Mouse (Mus musculus): ENCODE data around the gene Plcl2. TPM values are rescaled to one million over a fixed set of nuclear protein-coding genes. Genes with fewer than 3 reads are reported as not detected.

The Plcl2 gene
- polyA plus RNA-seq, 1 experiment from 2014 or later: 10.2 TPM

- H3K4me2 ChIP-seq (replicated peaks): no peak overlapping the region
- H3K9ac ChIP-seq: no peak overlapping the region
- 0 out of 2 replicates have a peak, but pooled peaks cover 3% of the 10 kb centered on the region for H3K4me1 ChIP-seq
- ATAC-seq (ENCODE audit: low FRiP score, low read depth): no peak
- H3K27me3 ChIP-seq (replicated peaks): peaks cover 3% of the 10 kb centered on the region; the same call in 1 of the 2 replicates
- no peak overlapping the region for H3K27ac ChIP-seq
- H3K36me3 ChIP-seq: no peaks in the 10 kb centered on the region
- H3K4me3 ChIP-seq: no peak overlapping the region
- H3K9me3 ChIP-seq: no peaks in the 10 kb centered on the region
- 80% methylated on average over 6 of the region's 6 CpGs for WGBS
Observed at GRCm38 (mm10) chr17:50504070-50504846, 4.9 kb upstream of the Plcl2 start.

GRCm38 (mm10) chr17:50505910-50506634, 3.1 kb upstream of the Plcl2 start:
- H3K9ac ChIP-seq: no peak overlapping the region
- 74% methylated on average over 10 of the region's 10 CpGs for WGBS

GRCm38 (mm10) chr17:50506861-50507321, 2.3 kb upstream of the Plcl2 start:
- Histone ChIP-seq H3K4me3 (no peak overlapping the region), H3K4me1 (peaks cover 14% of the 10 kb centered on the region), H3K27ac (no peak overlapping the region), H3K4me2 (replicated peaks) (no peak overlapping the region), H3K27me3 (replicated peaks) (peaks cover 3% of the 10 kb centered on the region; the same call in 1 of the 2 replicates), H3K9me3 (no peaks in the 10 kb centered on the region), H3K9ac (no peak overlapping the region), H3K36me3 (no peaks in the 10 kb centered on the region)
- WGBS: 91% methylated on average over 13 of the region's 13 CpGs
- ATAC-seq (ENCODE audit: low FRiP score, low read depth): no peak

More at GRCm38 (mm10) chr17:50505910-50506634, 3.1 kb upstream of the Plcl2 start:
- H3K36me3 ChIP-seq: no peaks in the 10 kb centered on the region
- no peak overlapping the region for H3K27ac ChIP-seq
- no peak overlapping the region for H3K4me3 ChIP-seq
- ATAC-seq (ENCODE audit: low FRiP score, low read depth): no peak
- H3K4me1 ChIP-seq: peaks cover 14% of the 10 kb centered on the region
- no peak overlapping the region for H3K4me2 ChIP-seq (replicated peaks)
- H3K27me3 ChIP-seq (replicated peaks): peaks cover 3% of the 10 kb centered on the region; the same call in 1 of the 2 replicates
- no peaks in the 10 kb centered on the region for H3K9me3 ChIP-seq

- no peak overlapping the region for H3K27ac ChIP-seq
- H3K4me3 ChIP-seq: peak overlapping the region; percentile 94
- peaks cover 14% of the 10 kb centered on the region for H3K4me1 ChIP-seq
- WGBS: 13% methylated on average over 18 of the region's 18 CpGs
- peak overlapping the region; percentile 72 for H3K4me2 ChIP-seq (replicated peaks)
- no peaks in the 10 kb centered on the region for H3K36me3 ChIP-seq
- peaks cover 3% of the 10 kb centered on the region; the same call in 1 of the 2 replicates for H3K27me3 ChIP-seq (replicated peaks)
- no peaks in the 10 kb centered on the region for H3K9me3 ChIP-seq
- peak; percentile 14 for ATAC-seq (ENCODE audit: low FRiP score, low read depth)
- peak overlapping the region; percentile 93 for H3K9ac ChIP-seq
Observed at GRCm38 (mm10) chr17:50508055-50508774, 988 bp upstream of the Plcl2 start.

GRCm38 (mm10) chr17:50508775-50509250, 390 bp upstream of the Plcl2 start:
- Histone ChIP-seq H3K27me3 (replicated peaks) (peaks cover 3% of the 10 kb centered on the region; the same call in 1 of the 2 replicates), H3K36me3 (no peaks in the 10 kb centered on the region), H3K4me3 (peak overlapping the region; percentile 94), H3K9ac (peak overlapping the region; percentile 93), H3K4me1 (peaks cover 14% of the 10 kb centered on the region), H3K9me3 (no peaks in the 10 kb centered on the region), H3K27ac (peak overlapping the region; percentile 86), H3K4me2 (replicated peaks) (peak overlapping the region; percentile 72)
- ATAC-seq (ENCODE audit: low FRiP score, low read depth): peak; percentile 87
- WGBS: under 1% methylated on average over 53 of the region's 72 CpGs

GRCm38 (mm10) chr17:50510279-50510678, 1.1 kb downstream of the Plcl2 start:
- H3K4me3 ChIP-seq: peak overlapping the region; percentile 94
- WGBS: 47% methylated on average over 2 of the region's 2 CpGs
- peaks cover 14% of the 10 kb centered on the region for H3K4me1 ChIP-seq
- H3K36me3 ChIP-seq: no peaks in the 10 kb centered on the region
- ATAC-seq (ENCODE audit: low FRiP score, low read depth): no peak
- no peak overlapping the region for H3K27ac ChIP-seq
- H3K4me2 ChIP-seq (replicated peaks): peak overlapping the region; percentile 72
- no peaks in the 10 kb centered on the region for H3K9me3 ChIP-seq
- H3K9ac ChIP-seq: peak overlapping the region; percentile 93
- peaks cover 3% of the 10 kb centered on the region; the same call in 1 of the 2 replicates for H3K27me3 ChIP-seq (replicated peaks)

- Histone ChIP-seq H3K4me1 (peaks cover 14% of the 10 kb centered on the region), H3K27ac (no peak overlapping the region), H3K36me3 (no peaks in the 10 kb centered on the region), H3K4me3 (0 out of 2 replicates have a peak overlapping the region, but pooled peaks have one; percentile 11), H3K9me3 (no peaks in the 10 kb centered on the region), H3K4me2 (replicated peaks) (peak overlapping the region; percentile 72), H3K9ac (0 out of 2 replicates have a peak overlapping the region, but pooled peaks have one; percentile 8), H3K27me3 (replicated peaks) (peaks cover 3% of the 10 kb centered on the region; the same call in 1 of the 2 replicates)
- WGBS: 85% methylated on average over 1 of the region's 1 CpGs
- ATAC-seq (ENCODE audit: low FRiP score, low read depth): no peak
Observed at GRCm38 (mm10) chr17:50510741-50511140, 1.5 kb downstream of the Plcl2 start.

GRCm38 (mm10) chr17:50512222-50512621, 3.0 kb downstream of the Plcl2 start:
- Histone ChIP-seq H3K27me3 (replicated peaks) (peaks cover 3% of the 10 kb centered on the region; the same call in 1 of the 2 replicates), H3K27ac (no peak overlapping the region), H3K36me3 (no peaks in the 10 kb centered on the region), H3K9ac (no peak overlapping the region), H3K9me3 (no peaks in the 10 kb centered on the region), H3K4me1 (peaks cover 14% of the 10 kb centered on the region), H3K4me2 (replicated peaks) (no peak overlapping the region), H3K4me3 (no peak overlapping the region)
- ATAC-seq (ENCODE audit: low FRiP score, low read depth): no peak
- 85% methylated on average over 5 of the region's 5 CpGs for WGBS

- Histone ChIP-seq H3K4me2 (replicated peaks) (no peak overlapping the region), H3K4me3 (no peak overlapping the region), H3K9me3 (no peaks in the 10 kb centered on the region), H3K9ac (no peak overlapping the region), H3K27me3 (replicated peaks) (peaks cover 3% of the 10 kb centered on the region; the same call in 1 of the 2 replicates), H3K36me3 (no peaks in the 10 kb centered on the region), H3K27ac (no peak overlapping the region), H3K4me1 (peaks cover 14% of the 10 kb centered on the region)
- 94% methylated on average over 7 of the region's 7 CpGs for WGBS
- no peak for ATAC-seq (ENCODE audit: low FRiP score, low read depth)
Observed at GRCm38 (mm10) chr17:50512841-50513240, 3.6 kb downstream of the Plcl2 start.

- WGBS: 96% methylated on average over 7 of the region's 7 CpGs
- Histone ChIP-seq H3K9ac (no peak overlapping the region), H3K9me3 (no peaks in the 10 kb centered on the region), H3K4me3 (no peak overlapping the region), H3K36me3 (no peaks in the 10 kb centered on the region), H3K4me2 (replicated peaks) (no peak overlapping the region), H3K27ac (no peak overlapping the region), H3K4me1 (peaks cover 13% of the 10 kb centered on the region), H3K27me3 (replicated peaks) (peaks cover 2% of the 10 kb centered on the region; the same call in 1 of the 2 replicates)
- ATAC-seq (ENCODE audit: low FRiP score, low read depth): no peak
Observed at GRCm38 (mm10) chr17:50513376-50513775, 4.2 kb downstream of the Plcl2 start.

GRCm38 (mm10) chr17:50514012-50514411, 4.8 kb downstream of the Plcl2 start:
- Histone ChIP-seq H3K36me3 (no peaks in the 10 kb centered on the region), H3K4me1 (peaks cover 10% of the 10 kb centered on the region), H3K27ac (no peak overlapping the region), H3K27me3 (replicated peaks) (no peaks in the 10 kb centered on the region), H3K4me2 (replicated peaks) (no peak overlapping the region), H3K9ac (no peak overlapping the region), H3K9me3 (no peaks in the 10 kb centered on the region), H3K4me3 (no peak overlapping the region)
- WGBS: 90% methylated on average over 7 of the region's 7 CpGs
- ATAC-seq (ENCODE audit: low FRiP score, low read depth): no peak
